Mouse (Mus musculus): ENCODE results near the gene Hgfac.

Gene Hgfac

DNA sequence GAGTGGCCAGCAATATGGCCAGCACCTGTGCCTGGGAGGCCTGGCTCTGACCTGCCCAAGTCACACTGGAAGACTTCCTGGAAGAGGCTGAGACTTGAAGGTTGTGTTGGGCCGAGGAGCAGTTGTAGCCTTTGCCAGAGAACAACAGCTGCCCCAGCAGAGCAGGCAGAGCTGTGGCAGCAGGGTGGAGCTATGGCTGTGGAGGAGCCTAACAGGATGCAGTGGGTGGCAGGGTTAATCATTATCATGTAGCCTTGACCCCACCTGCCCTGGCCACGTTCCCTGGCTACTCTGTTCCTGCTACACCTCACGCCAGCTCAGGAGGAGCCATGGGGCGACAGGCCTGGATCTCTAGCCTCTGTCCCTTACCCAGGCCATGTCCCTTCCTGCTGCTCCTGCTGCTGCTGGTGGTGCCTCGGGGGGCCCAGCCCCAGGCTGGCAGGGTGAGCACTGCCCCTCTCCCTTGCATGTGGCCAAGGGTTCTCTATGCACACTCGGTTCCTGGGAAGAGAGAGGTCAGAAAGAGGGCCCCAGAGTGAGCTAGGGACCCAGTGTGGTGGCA lies at the start of gene Hgfac:
Gene Hgfac (plus strand): TSS at position 242 of the 562 bp plus-strand sequence.
- no peak for DNase-seq (ENCODE audit: low spot score in 2 of 2)

DNA sequence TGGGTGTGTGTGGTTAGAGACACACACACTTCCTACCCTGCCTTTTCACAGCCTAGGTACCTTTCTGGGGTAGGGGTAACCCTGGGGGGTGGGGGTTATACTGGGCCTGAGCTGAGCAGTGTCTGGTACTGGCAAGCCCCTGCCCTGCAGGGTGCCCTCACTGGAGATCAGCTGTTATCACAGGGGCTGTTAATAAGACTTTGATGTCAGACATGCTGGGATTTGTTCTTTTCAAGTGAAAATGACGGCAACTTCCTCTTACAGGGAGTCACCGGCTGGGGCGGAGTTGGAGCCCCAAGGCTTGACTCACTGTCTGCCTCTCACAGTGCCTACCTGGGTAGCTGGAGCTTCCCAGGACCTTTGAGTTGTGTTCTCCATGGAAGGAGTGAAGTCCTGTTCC lies 42.6 kb upstream of the Hgfac start:
- no peak for DNase-seq (ENCODE audit: low spot score in 2 of 2)

DNA sequence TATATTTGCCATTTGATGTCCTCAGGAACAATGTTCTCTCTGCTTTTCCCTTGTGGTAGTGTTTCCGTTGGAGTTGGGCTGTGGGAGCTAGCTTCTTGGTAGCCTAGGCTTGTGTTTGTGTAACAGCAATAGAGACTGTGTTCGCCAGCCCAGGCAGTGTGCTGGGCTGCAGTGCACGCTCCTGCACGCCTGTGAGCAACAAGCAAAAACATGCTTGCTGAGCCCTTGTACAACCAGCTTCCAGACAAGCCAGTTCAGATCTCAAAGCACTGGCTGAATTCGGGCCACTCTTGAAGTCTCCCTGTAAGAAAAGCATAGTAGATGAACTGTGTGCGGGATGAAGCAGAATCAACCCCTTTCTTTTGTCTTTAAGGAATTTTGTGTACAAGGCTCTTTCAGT lies 42.0 kb upstream of the Hgfac start:
- no peak for DNase-seq (ENCODE audit: low spot score in 2 of 2)

DNA sequence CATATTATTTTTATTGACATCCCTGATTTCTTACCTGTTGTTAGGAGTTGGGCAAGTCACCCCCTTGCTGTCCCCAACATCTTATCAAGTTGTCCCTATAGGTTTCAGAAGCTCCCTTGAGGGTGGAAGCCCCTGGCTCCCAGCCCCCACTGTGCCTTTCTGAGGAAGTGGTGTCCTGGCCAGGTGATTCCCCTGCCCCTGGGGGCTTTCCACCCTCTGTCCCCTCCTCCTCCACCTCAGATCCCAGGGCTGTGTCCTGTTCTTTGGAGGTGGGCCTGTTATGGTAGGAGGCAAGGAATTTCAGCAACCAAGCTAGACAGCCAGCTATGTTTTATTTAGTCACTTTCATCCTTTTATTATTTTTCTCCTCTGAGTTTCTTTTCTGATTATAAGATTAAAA lies 41.0 kb upstream of the Hgfac start:
- no peak for DNase-seq (ENCODE audit: low spot score in 2 of 2)

DNA sequence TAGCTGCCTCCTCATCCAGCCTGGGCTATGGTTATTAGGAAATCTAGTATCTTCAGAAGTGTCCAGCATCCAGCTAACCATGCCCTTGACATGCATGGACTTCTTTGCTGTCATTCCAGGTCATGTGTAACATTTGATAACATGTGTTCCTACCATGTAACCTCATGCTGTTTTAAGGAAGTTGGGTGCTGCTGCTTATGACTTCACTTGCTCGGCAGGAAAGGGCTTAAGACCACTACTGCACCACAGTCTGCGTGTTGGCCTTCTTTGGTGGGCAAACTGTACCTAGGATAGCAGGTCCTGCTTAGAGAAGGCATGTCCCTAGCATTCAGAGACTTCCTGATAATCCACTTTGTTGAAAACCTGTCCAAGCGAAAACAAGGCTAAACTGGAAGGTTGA lies 40.2 kb upstream of the Hgfac start:
- no peak for DNase-seq (ENCODE audit: low spot score in 2 of 2)

DNA sequence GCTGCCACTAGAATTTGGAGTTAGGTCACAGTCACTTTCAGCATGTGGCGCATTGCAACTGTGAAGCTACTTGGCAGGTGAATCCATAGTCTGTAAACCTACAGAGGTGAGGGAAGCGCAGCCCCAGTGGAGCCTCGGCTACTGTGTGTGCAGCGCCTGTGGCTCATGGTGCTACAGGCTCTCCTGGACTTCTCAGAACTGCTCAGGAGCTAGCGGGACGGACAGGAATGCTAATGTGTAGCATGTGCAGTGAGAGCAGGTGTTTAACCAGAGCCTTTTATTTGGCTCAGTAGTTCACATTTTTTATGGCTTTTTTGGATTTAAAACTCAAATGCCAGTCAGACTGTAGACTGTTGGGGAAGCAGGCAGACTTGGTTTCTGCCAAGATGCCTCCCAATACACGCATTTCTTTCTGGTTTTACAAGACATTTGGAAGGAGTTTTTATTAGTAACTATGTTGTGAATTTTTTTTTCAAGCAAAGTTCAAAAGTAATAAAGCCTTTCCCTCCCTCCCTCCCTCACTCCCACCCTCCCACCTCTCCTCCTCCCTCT lies 37.6 kb upstream of the Hgfac start:
- DNase-seq (ENCODE audit: low spot score in 2 of 2): no peak

DNA sequence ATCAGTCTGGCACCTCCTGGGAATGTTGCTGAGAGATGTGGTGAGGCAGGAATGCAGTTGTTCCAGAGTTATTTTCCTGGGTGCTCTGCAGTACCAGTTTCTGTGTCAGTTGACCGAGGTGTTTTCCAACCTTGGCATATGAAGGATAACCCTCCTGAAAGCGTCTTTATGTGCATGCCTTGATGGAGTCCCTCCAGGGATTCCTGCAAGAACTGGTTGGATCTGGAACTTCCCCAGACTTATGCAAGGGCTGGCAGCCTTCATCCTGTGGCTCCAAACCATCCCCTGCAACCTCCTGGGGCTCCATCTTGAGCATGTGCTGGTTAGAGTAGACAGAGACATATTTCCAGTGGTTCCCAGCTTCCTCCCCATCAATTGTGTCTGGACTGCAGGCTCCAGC lies 36.5 kb upstream of the Hgfac start:
- DNase-seq (ENCODE audit: low spot score in 2 of 2): no peak

DNA sequence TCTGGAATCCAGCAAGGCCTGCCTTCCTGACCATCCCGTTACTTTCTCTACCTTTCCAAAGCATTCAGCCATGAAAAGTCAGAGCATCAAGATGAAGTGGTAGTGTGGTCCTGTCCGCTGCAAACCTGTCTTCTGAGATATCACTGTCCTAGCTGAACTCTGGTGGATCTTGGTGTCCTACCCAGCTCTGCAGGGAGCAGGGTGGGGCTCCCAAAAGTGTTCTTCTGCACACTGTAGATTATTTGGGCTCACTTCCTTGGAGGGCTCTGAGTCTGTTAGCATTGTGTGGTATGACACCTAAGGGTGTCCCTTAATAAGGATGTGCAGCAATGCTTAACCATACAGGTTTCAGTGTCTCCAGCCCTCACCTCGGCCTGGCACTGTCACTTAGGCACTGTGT lies 35.6 kb upstream of the Hgfac start:
- DNase-seq (ENCODE audit: low spot score in 2 of 2): no peak

DNA sequence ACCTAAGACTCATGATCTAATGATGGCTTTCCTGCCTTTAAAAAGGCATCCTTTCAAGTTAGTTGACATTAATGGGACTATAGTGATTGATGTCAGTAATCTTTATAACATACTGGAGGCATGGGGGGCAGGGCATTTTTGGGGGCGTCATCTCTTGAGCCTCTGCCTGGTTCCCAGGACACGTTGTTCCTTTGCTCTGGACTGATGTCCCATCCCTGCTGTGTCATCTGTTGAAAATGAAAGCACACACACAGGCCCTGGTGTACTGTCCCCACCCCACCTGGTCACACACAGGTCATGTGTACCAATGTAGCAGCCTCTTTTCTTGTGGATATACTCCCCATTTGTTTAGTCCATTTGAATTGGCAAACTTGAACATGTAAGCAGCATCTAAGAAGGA lies 34.7 kb upstream of the Hgfac start:
- DNase-seq (ENCODE audit: low spot score in 2 of 2): no peak

DNA sequence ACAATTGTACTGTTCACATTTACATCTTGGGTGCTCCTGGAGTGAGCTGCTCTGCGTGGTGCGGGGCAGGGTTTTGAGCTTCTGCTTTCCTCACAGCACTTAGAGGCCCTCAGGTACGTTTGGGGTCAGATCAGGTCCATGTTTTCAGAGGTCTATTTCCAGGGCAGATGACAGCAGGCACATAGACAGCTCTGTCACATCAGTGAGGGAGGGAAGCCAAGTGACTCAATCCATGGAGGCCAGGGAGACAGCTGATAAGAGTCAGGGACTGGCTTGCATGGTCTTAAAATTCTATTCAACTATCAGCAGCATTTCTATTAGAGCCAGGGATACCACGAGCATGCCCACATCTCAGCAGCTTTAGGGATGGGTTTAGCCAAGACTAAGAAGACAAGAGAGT lies 32.1 kb upstream of the Hgfac start:
- DNase-seq (ENCODE audit: low spot score in 2 of 2): no peak

DNA sequence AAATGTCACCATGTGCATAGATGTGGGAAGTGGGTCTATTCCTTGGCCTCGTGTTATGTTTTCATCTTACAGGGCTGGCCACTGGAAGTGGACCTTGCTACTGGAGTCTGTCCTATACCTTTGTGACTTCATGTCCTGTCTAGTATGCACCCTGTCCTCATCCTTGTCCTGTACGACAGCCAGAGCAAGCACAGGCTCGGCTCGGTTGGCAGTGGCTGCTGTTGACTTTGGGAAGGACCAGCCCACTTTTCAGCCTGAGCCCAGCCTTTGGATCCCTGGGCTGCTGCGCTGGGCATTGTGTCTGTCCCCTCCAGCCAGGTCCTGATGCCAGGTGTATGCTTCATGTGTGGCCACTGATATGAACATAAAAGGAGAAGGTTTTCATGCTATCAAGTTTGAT lies 30.7 kb upstream of the Hgfac start:
- no peak for DNase-seq (ENCODE audit: low spot score in 2 of 2)

DNA sequence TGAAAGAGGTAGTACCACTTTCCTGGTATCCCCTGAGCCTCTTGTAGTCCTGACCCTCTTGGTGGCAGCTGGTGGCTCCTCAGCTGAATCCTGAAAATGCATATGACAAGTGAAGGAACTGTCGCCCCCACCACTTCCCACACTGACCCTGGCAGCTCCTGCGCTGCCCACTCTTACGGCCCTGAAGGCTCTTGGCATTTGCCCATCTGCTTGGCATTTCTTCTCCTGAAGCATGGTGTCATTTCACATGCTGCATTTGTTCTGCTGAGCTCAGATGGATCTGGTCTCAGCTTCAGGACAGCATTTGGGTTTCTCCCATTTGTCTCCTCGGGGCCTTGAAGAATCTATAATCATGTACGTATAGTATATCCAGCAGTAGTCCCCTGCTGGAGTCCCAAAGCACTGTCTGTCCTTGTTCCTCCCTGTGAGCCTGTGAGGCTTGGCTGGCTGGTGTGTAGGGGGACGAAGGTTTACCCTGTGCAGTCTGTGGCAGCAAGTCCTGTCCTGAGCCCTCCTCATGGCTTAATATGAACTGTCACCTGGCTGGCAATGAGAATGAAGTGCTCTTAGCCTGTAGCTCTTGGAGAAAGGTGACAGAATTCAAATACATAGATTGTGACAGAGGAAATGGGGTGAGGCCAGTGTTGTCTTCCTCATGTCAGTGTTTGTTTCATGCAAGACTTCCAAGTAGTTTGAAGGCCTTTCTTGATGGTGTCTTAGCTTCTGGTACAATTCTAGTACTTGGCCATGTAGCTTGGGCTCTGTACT lies 30.0 kb upstream of the Hgfac start:
- DNase-seq (ENCODE audit: low spot score in 2 of 2): no peak

DNA sequence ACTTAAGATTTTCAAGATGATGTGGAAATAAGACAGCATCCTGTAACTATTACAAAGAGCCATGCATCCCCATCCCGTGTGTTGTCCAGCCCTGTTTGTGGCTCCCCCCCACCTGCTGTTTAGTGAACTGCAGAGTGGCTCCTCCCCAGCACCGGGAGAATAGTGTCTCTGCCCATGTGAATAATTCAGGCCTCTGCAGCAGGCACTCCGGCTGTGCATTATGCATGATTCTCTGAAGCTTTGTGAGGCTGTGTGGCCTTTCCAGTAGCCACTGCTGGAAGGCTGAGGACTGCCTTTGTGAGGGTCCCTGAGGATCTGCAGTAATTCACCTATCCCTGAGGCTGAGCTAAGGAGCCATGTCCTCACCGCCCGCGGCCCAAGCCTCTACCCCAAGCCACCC lies 27.3 kb upstream of the Hgfac start:
- DNase-seq (ENCODE audit: low spot score in 2 of 2): no peak

DNA sequence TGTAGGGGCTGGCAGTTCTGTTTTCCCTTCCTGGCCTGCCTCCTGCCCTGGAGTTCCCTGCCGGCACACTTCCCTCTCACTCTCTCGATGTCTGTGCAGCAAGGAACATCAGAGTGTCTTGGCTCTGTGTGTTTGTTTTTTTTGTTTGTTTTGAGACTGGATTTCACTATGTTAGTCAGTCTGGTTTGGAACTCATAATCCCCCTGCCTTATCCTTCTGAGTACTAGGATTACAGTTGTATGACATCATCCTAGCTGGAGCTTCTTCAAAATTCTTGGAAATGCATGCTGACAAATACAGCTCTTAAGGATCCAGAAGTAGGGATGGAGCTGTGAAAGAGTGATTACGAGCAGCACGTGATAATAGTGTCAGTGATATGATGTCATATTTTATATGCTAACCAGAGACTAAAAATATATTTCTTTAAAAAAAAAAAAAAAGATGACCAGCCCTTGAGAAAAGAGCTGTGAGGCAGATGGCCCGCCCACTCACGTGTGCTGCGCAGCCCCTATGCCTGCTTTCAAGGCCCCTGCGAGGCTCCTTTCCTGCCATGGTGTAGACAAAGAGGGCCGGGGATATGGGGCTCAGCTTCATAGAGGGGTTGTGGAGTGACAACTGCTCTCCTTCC lies 21.5 kb upstream of the Hgfac start:
- peak in 1 of 2 experiments; percentile 54 for DNase-seq (ENCODE audit: low spot score in 2 of 2)

DNA sequence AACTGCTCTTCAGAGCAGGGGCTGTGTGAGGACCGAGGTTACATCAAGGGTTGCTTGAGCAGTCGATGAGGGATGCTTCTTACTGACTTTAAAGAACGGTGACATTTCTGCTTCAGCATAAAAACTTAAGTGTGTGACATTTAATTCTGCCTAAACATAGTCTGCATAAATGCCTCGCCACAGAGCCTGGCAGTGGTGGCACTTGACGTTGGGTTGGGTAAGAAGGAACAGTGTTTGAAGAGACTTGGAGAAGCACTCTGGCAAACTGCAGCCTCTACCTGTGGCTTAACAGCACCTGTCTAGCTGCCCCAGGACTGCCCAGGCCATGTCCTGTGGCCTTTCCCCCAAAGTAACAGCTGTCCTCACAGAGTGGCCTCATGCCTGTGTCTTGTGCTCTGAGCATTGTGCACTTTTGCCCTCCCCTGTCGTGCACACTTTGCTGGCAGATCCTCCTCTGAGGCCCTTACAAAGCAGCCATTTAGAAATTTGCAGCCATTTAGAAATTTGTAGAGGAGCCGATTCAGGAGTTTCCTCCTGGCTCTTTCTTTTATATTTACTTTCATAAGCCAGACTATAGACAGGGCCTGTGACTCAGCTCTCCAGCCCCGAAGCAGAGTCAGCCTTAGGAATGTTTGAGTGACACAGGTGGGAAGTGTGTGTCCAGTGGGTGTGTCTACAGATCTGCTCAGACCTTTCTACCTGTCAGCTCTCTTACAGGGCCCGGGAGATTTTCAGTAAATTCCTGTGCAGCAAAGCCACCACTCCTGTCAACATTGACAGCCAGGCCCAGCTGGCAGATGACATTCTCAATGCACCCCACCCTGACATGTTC lies 20.7 kb upstream of the Hgfac start:
- no peak for DNase-seq (ENCODE audit: low spot score in 2 of 2)

DNA sequence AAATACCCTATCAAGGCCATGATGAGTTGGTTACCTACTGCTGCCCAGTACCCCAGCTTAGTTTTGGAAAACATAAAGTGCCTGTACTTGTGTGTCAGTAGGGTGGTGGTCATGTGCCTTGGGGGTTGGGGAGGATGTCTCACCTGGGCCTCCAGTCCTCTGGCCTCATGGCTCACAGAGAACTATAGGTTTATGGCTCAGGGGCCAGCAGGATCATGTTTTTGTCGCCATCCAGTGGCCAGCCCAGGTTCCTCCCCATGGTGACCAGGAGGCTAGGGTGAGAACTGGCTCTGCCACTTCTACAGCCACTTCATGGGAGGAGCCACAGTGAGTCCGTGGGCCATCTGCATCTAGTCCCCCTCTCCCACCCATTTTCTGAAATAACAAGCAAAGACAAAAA lies 16.3 kb upstream of the Hgfac start:
- DNase-seq (ENCODE audit: low spot score in 2 of 2): peak in 1 of 2 experiments; percentile 51

DNA sequence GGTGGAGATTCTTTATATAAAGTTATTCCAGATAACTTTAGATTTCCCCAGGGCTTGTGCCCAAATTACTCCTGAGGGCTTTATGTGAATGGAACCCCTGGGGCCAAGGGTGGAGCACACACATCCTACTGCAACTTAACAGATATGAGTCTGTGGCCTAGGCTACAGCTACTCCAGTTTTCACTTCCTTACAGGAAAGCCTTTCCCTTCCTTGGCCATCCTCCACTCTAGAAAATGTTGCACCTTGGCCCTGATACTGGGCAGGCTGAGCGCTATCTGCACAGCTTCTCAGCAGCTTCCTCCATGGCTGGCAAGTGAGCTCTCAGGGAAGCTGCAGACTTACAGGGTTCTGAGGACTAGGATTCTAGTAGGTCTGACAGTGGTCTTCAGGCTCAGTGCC lies 12.0 kb upstream of the Hgfac start:
- no peak for DNase-seq (ENCODE audit: low spot score in 2 of 2)

DNA sequence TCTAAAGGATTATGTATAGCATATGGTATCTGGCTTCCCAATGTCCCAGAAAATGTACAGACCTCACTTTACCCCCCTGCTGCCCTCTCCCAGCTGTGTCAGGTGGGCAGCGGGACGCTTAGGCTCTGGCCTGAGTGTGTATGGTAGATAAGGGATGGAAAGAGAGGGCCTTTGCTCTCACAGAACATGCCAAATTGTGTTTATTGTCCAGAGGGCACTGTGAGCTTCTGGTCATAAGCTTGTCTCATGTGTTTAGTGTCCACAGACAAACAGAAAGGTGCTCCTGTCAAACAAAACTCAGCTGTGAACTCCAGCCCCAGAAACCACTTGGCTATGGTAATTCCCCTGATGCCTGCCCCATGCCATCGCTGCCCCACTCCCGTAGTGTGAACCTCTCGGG lies 11.6 kb upstream of the Hgfac start:
- DNase-seq (ENCODE audit: low spot score in 2 of 2): no peak

DNA sequence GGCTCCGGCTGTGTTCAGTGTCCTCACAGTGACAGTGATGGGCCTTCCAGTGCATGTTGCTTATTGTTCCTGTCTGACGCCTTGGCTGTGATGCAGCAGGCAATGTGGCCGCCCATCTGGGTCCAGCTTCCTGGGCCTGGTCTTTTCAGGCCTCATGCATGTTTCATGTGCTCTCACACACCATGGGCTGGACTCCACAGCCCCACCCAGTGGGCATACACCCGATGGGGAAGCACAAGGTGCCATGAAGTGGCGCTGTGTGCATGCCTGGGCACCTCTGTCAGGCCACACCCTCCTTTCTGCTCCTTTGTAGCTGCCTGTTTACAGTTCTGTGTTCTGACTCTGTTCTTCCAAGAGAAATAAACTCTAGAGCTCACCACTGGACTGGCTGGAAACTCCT lies 8.2 kb upstream of the Hgfac start:
- DNase-seq (ENCODE audit: low spot score in 2 of 2): no peak

DNA sequence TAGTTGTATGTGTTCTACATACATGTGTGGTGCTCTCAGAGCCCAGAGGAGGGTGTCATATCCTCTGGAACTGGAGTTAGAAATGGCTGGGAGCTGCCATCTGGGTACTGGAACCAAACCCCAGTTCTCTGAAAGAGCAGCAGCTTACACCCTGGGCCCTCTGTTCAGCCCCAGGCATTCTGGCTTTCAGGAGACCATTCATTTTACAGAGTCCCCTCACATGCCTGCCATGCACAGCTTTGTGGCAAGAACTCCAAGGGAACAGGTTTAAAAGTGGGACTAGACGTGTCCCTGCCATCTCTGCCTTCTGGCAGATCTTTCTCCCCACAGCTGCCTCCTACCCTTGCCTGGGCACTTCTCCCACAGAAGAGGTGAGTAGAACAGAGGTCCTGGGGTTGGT lies 7.7 kb upstream of the Hgfac start:
- DNase-seq (ENCODE audit: low spot score in 2 of 2): no peak

DNA sequence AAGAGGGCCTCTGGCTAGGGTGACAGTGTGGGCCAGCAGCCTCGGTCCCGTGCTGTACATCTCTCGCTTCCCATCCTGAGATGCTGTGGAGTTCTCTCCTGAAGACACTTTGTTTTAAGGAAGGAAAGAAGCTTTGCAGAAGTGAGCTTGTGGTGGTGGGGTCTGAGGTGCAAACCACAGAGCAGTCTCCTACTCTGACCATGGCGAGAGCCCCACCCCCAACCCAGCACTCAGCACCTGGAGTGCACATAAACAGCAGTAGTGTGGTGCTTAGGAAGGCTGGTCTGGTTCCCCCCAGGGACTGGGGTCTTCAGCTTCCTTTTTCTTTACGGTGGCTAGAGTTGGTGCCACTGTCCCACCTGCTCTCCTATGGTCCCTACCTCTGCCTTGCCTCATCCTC lies 6.2 kb upstream of the Hgfac start:
- DNase-seq (ENCODE audit: low spot score in 2 of 2): no peak

DNA sequence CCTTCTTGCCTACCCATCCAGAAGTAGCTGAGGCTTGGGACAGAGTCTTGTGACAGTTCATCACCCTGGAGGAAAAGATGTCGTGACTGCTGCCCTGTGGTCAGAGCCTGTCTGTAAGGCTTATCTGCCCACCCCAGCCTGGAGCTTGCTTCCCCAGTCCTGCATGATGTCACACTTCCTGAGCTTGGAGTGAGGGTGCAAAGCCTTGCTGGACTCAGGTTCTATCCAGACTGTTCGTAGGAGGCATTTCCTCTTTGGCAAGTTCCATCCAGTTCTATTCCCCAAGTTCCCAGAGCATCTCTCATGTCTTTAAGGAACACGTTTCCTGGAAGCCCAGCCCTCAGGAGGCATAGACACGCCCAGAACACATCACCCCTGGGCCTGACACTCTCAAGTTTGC lies 5.5 kb upstream of the Hgfac start:
- DNase-seq (ENCODE audit: low spot score in 2 of 2): no peak

Measured in frontal cortex, postnatal 10 days (tissue).